Mouse (Mus musculus) bone marrow macrophage, adult 2 months (primary cell): Measurements from ENCODE around the gene Hist2h2ab.

Source experiments
- CTCF ChIP-seq: IDR thresholded peaks from 2 replicates; pipeline ENCODE4 v1.5.1; 2012; ENCODE audit warnings: low read depth, mild to moderate bottlenecking, low read length, moderate library complexity
- POLR2A ChIP-seq: IDR thresholded peaks from 2 replicates; pipeline ENCODE4 v1.6.1; 2012; ENCODE audit warnings: mild to moderate bottlenecking, low read depth, low read length, borderline replicate concordance

- no peak for TF ChIP-seq CTCF
- TF ChIP-seq POLR2A = no peak
These were observed 23.1 kb upstream of the Hist2h2ab start for GRCm38 (mm10) chr3:96196437-96197128.
